Mouse (Mus musculus): ENCODE measurements around the gene Sgms1.
"Not testable (repeated sequence)": the region's sequence is repeated elsewhere in the genome, so short reads cannot be mapped to it uniquely, and the experiment has no call there.

Sgms1 gene

GRCm38 (mm10) chr19:32172511-32172981 lies 217.0 kb downstream of the Sgms1 start:
- DNase-seq, result no peak

- no peak for DNase-seq
Observed at GRCm38 (mm10) chr19:32171981-32172380, 217.5 kb downstream of the Sgms1 start.

- DNase-seq, result peak; percentile 79
Observed at GRCm38 (mm10) chr19:32169634-32170540, 219.6 kb downstream of the Sgms1 start.

GRCm38 (mm10) chr19:32168031-32168430 lies 221.5 kb downstream of the Sgms1 start:
- DNase-seq, result no peak

GRCm38 (mm10) chr19:32166823-32167605 lies 222.5 kb downstream of the Sgms1 start:
- DNase-seq, result no peak

- no peak for DNase-seq
Observed at GRCm38 (mm10) chr19:32165711-32166110, 223.8 kb downstream of the Sgms1 start.

- no peak for DNase-seq
Observed at GRCm38 (mm10) chr19:32164128-32164527, 225.4 kb downstream of the Sgms1 start.

GRCm38 (mm10) chr19:32159944-32160343 lies 229.6 kb downstream of the Sgms1 start:
- DNase-seq, result no peak

- no peak for DNase-seq
Observed at GRCm38 (mm10) chr19:32159168-32159567, 230.3 kb downstream of the Sgms1 start.

- no peak for DNase-seq
Observed at GRCm38 (mm10) chr19:32157045-32157444, 232.5 kb downstream of the Sgms1 start.

- no peak for DNase-seq
Observed at GRCm38 (mm10) chr19:32152529-32152928, 237.0 kb downstream of the Sgms1 start.

GRCm38 (mm10) chr19:32148710-32149109 lies 240.8 kb downstream of the Sgms1 start:
- DNase-seq, result no peak

- no peak for DNase-seq
Observed at GRCm38 (mm10) chr19:32142383-32142782, 247.1 kb downstream of the Sgms1 start.

GRCm38 (mm10) chr19:32138361-32139088 lies 251.0 kb downstream of the Sgms1 start:
- no peak for DNase-seq

GRCm38 (mm10) chr19:32137904-32138303 lies 251.6 kb downstream of the Sgms1 start:
- DNase-seq, result no peak

- peak; percentile 27 for DNase-seq
Observed at GRCm38 (mm10) chr19:32136888-32137625, 252.5 kb downstream of the Sgms1 start.

GRCm38 (mm10) chr19:32131707-32132488 lies 257.6 kb downstream of the Sgms1 start:
- DNase-seq, result not testable (repeated sequence)

- DNase-seq, result no peak
Observed at GRCm38 (mm10) chr19:32129281-32129680, 260.2 kb downstream of the Sgms1 start.

GRCm38 (mm10) chr19:32127180-32127850 lies 262.2 kb downstream of the Sgms1 start:
- no peak for DNase-seq

- no peak for DNase-seq
Observed at GRCm38 (mm10) chr19:32124155-32124554, 265.4 kb downstream of the Sgms1 start.

GRCm38 (mm10) chr19:32123196-32123595 lies 266.3 kb downstream of the Sgms1 start:
- no peak for DNase-seq
